Mouse (Mus musculus) bone marrow, adult 2 months (tissue): ENCODE measurements around the gene Olfr524. TPM values are rescaled to one million over a fixed set of nuclear protein-coding genes. Genes with fewer than 3 reads are reported as not detected.

Experiments
- H3K27ac ChIP-seq: fragments of 200-500 bp; 2 replicates; pipeline ENCODE4 v1.5.1; 2012; ENCODE audit warnings: low read depth, mild to moderate bottlenecking, control low read depth, inconsistent platforms, low read length; ENCODE audit not compliant: control insufficient read depth, poor library complexity, insufficient read depth
- H3K4me1 ChIP-seq: fragments of 200-500 bp; 2 replicates; pipeline ENCODE4 v1.6.1; 2011; ENCODE audit warnings: low read length; ENCODE audit not compliant: control insufficient read depth, insufficient read depth
- H3K4me3 ChIP-seq: fragments of 200-500 bp; replicated peaks from 2 replicates; pipeline ENCODE3; 2011; ENCODE audit warnings: mild to moderate bottlenecking, low read depth, low read length, control low read depth; ENCODE audit not compliant: control insufficient read depth
- CTCF ChIP-seq: fragments of 200-500 bp; IDR thresholded peaks from 2 replicates; pipeline ENCODE4 v1.5.1; 2011; ENCODE audit warnings: low read length, control low read depth; ENCODE audit not compliant: control insufficient read depth, insufficient read depth
- POLR2A ChIP-seq: fragments of 200-500 bp; IDR thresholded peaks from 2 replicates; pipeline ENCODE4 v1.6.1; 2011; ENCODE audit warnings: low read depth, mild to moderate bottlenecking, control low read depth, low read length, borderline replicate concordance; ENCODE audit not compliant: control insufficient read depth
- WGBS: fragments of 180-500 bp; shearing (Covaris S2); methylation state at CpG from one replicate; pipeline ENCODE4 v1.1.7; 2018; 5-methylcytosine and 5-hydroxymethylcytosine counted together
- polyA plus RNA-seq: library from polyadenylated mRNA; stranded (reverse); fragments of >200 nt; gene quantifications from 2 replicates; pipeline ENCODE4 v1.2.4, GENCODE M21; 2011; ENCODE audit warnings: low replicate concordance; ENCODE audit not compliant: missing spikeins, insufficient read depth, insufficient read length

Gene Olfr524
- polyA plus RNA-seq, 1 experiment, result not detected

- Histone ChIP-seq H3K27ac (no peak overlapping the region), H3K4me3 (no peak overlapping the region), H3K4me1 (no peaks in the 10 kb centered on the region)
- WGBS, result 50% methylated on average over 2 of the region's 2 CpGs
- TF ChIP-seq POLR2A, result no peak
- TF ChIP-seq CTCF, result no peak
These were observed 13.3 kb downstream of the Olfr524 start for GRCm38 (mm10) chr7:140192445-140192844.

GRCm38 (mm10) chr7:140190435-140190834, 15.3 kb downstream of the Olfr524 start:
- Histone ChIP-seq H3K4me3 (no peak overlapping the region), H3K27ac (no peak overlapping the region), H3K4me1 (no peaks in the 10 kb centered on the region)
- WGBS, result 76% methylated on average over 1 of the region's 1 CpGs
- TF ChIP-seq POLR2A, result no peak
- TF ChIP-seq CTCF, result no peak

- no peak for TF ChIP-seq CTCF
- 43% methylated on average over 4 of the region's 4 CpGs for WGBS
These were observed 17.1 kb downstream of the Olfr524 start for GRCm38 (mm10) chr7:140188391-140189328.

GRCm38 (mm10) chr7:140187721-140188390, 17.9 kb downstream of the Olfr524 start:
- Histone ChIP-seq H3K4me1 (no peaks in the 10 kb centered on the region), H3K27ac (no peak overlapping the region), H3K4me3 (no peak overlapping the region)
- TF ChIP-seq CTCF (no peak), POLR2A (no peak)
- 76% methylated on average over 7 of the region's 7 CpGs for WGBS

More at GRCm38 (mm10) chr7:140188391-140189328, 17.1 kb downstream of the Olfr524 start:
- Histone ChIP-seq H3K27ac (no peak overlapping the region), H3K4me1 (no peaks in the 10 kb centered on the region), H3K4me3 (no peak overlapping the region)

GRCm38 (mm10) chr7:140186646-140187620, 18.8 kb downstream of the Olfr524 start:
- WGBS, result 59% methylated on average over 18 of the region's 18 CpGs
- peak; percentile 35; the same call in 1 of the 2 replicates for TF ChIP-seq CTCF
- TF ChIP-seq POLR2A, result no peak

GRCm38 (mm10) chr7:140184206-140184605, 21.6 kb downstream of the Olfr524 start:
- no peak overlapping the region for H3K4me3 ChIP-seq
- H3K4me1 ChIP-seq, result no peaks in the 10 kb centered on the region
- WGBS, result 77% methylated on average over 4 of the region's 4 CpGs
- TF ChIP-seq POLR2A (no peak), CTCF (no peak)
- H3K27ac ChIP-seq, result no peak overlapping the region

More at GRCm38 (mm10) chr7:140186646-140187620, 18.8 kb downstream of the Olfr524 start:
- no peak overlapping the region for H3K27ac ChIP-seq
- H3K4me1 ChIP-seq, result no peaks in the 10 kb centered on the region
- no peak overlapping the region for H3K4me3 ChIP-seq

- no peak overlapping the region for H3K27ac ChIP-seq
- no peak overlapping the region for H3K4me3 ChIP-seq
- 42% methylated on average over 2 of the region's 2 CpGs for WGBS
- TF ChIP-seq POLR2A (no peak), CTCF (no peak)
- H3K4me1 ChIP-seq, result no peaks in the 10 kb centered on the region
These were observed 25.1 kb downstream of the Olfr524 start for GRCm38 (mm10) chr7:140180692-140181091.

- H3K27ac ChIP-seq, result no peak overlapping the region
- no peak for TF ChIP-seq CTCF
- no peak for TF ChIP-seq POLR2A
- no peaks in the 10 kb centered on the region for H3K4me1 ChIP-seq
- no peak overlapping the region for H3K4me3 ChIP-seq
- 78% methylated on average over 2 of the region's 2 CpGs for whole genome bisulfite sequencing
These were observed 26.6 kb downstream of the Olfr524 start for GRCm38 (mm10) chr7:140179176-140179575.
